Mouse (Mus musculus) embryonic facial prominence, embryonic 10.5 days (tissue): ENCODE measurements around the gene Rpl13a. TPM values are rescaled to one million over a fixed set of nuclear protein-coding genes. Genes with fewer than 3 reads are reported as not detected.
A peak's percentile ranks its signal among the peaks of the same experiment; 100 is the strongest.
"Not testable (repeated sequence)": the region's sequence is repeated elsewhere in the genome, so short reads cannot be mapped to it uniquely, and the experiment has no call there.

Source experiments
- DNase-seq: peaks from one replicate; pipeline ENCODE4 v3.0.0-alpha.2; 2017; ENCODE audit warnings: low spot score
- H3K27ac ChIP-seq: fragments of 300-500 bp; sonication (generic); replicated peaks from 2 replicates; pipeline ENCODE4 v1.5.1; 2016; ENCODE audit warnings: mild to moderate bottlenecking
- H3K27me3 ChIP-seq: fragments of 300-500 bp; sonication (generic); replicated peaks from 2 replicates; pipeline ENCODE4 v1.6.1; 2016; ENCODE audit warnings: low read depth, mild to moderate bottlenecking; ENCODE audit not compliant: poor library complexity, severe bottlenecking
- H3K36me3 ChIP-seq: fragments of 300-500 bp; sonication (generic); replicated peaks from 2 replicates; pipeline ENCODE4 v1.6.1; 2016; ENCODE audit warnings: mild to moderate bottlenecking, moderate library complexity
- H3K4me1 ChIP-seq: fragments of 300-500 bp; sonication (generic); 2 replicates; pipeline ENCODE4 v1.6.1; 2016
- H3K4me3 ChIP-seq: fragments of 300-500 bp; sonication (generic); 2 replicates; pipeline ENCODE4 v1.5.1; 2016; ENCODE audit warnings: mild to moderate bottlenecking, moderate library complexity
- H3K9me3 ChIP-seq: fragments of 300-500 bp; sonication (generic); 2 replicates; pipeline ENCODE4 v1.6.1; 2016; ENCODE audit warnings: mild to moderate bottlenecking
- WGBS: fragments of 180-500 bp; shearing (Covaris S2); methylation state at CpG from one replicate; pipeline ENCODE4 v1.1.7; 2016; 5-methylcytosine and 5-hydroxymethylcytosine counted together
- polyA plus RNA-seq: library from polyadenylated mRNA; unstranded; fragments of >200 nt; fragmentation: Nextera tagmentation; extraction: Ambion mirVana; gene quantifications from 2 replicates; pipeline ENCODE4 v1.2.1, GENCODE M21; 2016

Rpl13a gene
- polyA plus RNA-seq, 1 experiment from 2014 or later = 1,273 TPM

DNA sequence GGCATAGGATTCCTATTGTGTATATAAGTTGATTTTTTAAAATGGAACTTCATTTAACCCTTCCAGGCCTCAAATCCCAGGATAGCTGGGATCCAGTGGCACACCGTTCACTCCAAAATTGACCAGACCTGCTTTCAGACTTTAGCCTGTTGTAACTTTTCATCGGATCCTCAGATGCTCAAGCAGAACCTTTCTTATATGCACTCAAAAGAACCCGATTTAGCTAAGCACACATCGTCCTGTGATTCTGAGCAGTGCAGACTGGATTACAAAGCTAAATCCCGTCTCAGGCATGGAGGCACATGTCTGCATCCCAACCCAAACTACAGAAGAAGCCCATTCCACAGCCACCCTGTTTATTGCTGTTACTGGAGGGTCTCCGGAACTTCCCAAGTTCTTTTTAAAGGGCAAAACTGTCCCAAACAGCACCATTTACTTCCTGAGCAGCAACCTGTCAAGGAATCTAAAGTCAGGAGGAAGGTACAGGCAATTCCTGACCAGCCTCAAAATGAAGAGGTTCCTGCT lies 799 bp downstream of the Rpl13a start:
- Histone ChIP-seq H3K4me3 (peak overlapping the region; percentile 88), H3K27me3 (0 out of 2 replicates have a peak, but pooled peaks cover 4% of the 10 kb centered on the region), H3K9me3 (no peaks in the 10 kb centered on the region), H3K4me1 (peaks cover 52% of the 10 kb centered on the region), H3K27ac (peak overlapping the region; percentile 100), H3K36me3 (peaks cover 40% of the 10 kb centered on the region)
- WGBS = 2% methylated on average over 6 of the region's 6 CpGs
- DNase-seq = peak; percentile 30

DNA sequence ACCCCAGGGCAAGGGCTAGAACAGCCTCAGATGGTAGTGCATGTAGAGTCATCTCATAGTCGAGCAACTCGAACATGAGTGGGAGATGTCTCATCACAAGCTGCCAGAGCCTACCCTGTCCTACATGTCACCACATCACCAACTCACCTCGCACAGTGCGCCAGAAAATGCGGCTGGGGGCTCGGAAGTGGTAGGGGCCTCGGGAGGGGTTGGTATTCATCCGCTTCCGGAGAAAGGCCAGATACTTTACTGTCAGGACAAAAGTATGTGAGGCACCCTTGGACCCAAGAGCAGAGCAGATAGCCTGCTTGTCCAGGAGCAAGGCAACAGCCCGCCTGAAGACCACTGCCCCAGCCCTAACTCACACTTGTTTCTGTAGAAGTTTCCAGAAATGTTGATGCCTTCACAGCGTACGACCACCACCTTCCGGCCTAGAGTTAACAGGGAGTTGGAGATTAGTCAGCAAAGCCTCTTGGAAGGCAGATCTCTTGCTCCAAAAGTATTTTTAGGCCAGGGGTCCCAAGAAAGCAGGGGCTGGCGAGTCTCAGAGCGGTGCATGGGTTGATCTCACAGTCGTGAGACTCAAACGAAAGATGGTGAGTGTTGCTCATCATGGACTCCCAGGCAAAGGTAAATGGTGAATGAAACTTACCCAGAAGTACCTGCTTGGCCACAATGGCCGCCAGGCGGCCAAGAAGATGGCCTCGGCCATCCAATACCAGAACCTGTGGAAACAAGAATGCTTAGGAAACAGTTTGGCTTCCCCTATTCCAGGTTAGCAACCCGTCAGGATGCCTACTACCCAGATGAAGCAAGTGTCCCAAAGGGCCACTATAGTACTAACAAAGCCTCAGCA lies 1.5 kb downstream of the Rpl13a start:
- peaks cover 47% of the 10 kb centered on the region for H3K36me3 ChIP-seq
- H3K27ac ChIP-seq = peak overlapping the region; percentile 100
- H3K27me3 ChIP-seq = 0 out of 2 replicates have a peak, but pooled peaks cover 2% of the 10 kb centered on the region
- H3K4me3 ChIP-seq = peak overlapping the region; percentile 88
- peak; percentile 49 for DNase-seq
- peaks cover 57% of the 10 kb centered on the region for H3K4me1 ChIP-seq
- H3K9me3 ChIP-seq = no peaks in the 10 kb centered on the region
- WGBS = 50% methylated on average over 21 of the region's 21 CpGs

DNA sequence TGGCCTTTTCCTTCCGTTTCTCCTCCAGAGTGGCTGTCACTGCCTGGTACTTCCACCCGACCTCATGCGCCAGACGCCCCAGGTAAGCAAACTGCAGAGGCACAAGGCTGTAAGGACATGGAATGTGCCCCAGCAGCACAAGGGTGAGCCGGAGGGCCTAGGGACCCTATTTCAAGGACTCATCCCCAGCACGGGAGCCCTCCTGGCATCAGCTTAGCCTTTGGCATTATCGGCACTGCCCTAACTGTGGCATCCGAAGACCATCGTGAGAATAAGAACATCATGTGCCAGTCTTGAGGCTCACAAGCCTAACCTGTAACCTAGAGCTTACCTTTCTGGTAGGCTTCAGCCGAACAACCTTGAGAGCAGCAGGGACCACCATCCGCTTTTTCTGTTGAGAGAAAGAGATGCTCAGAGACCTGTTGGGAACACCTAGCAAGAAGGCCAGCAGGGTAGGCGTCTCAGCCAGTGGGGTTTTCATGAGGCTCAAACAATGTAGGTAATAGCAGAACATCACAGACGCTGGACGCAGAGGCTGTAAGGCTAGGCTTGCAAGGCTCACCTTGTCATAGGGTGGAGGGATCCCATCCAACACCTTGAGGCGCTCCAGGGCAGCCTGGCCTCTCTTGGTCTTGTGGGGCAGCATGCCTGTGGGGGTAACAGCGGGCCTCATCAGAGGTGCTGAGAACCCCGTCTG lies 2.3 kb downstream of the Rpl13a start:
- peaks cover 64% of the 10 kb centered on the region for H3K4me1 ChIP-seq
- 77% methylated on average over 17 of the region's 17 CpGs for WGBS
- no peak for DNase-seq
- H3K9me3 ChIP-seq = no peaks in the 10 kb centered on the region
- H3K36me3 ChIP-seq = peaks cover 55% of the 10 kb centered on the region
- no peaks in the 10 kb centered on the region for H3K27me3 ChIP-seq
- H3K27ac ChIP-seq = peak overlapping the region; percentile 100
- peak overlapping the region; percentile 88 for H3K4me3 ChIP-seq

DNA sequence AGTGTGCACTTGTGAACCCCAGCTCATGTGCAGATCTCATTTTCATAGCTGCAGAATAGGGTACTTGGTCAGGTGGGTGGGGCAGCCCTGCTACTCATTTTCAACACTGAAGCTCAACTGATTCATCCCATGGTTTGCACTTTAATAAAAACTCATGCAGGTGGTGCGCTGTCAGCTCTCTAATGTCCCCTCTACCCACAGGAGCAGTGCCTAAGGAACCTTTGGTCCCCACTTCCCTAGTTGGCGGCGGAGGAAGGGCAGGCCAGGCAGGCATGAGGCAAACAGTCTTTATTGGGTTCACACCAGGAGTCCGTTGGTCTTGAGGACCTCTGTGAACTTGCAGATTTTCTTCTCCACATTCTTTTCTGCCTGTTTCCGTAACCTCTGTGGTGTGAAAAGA lies 2.9 kb downstream of the Rpl13a start:
- 63% methylated on average over 5 of the region's 5 CpGs for WGBS
- not testable (repeated sequence) for H3K9me3 ChIP-seq, H3K27me3 ChIP-seq
- Histone ChIP-seq H3K4me1 (peaks cover 66% of the 10 kb centered on the region), H3K36me3 (peaks cover 61% of the 10 kb centered on the region), H3K4me3 (peak overlapping the region; percentile 88), H3K27ac (peak overlapping the region; percentile 100)
- peak; percentile 23 for DNase-seq

DNA sequence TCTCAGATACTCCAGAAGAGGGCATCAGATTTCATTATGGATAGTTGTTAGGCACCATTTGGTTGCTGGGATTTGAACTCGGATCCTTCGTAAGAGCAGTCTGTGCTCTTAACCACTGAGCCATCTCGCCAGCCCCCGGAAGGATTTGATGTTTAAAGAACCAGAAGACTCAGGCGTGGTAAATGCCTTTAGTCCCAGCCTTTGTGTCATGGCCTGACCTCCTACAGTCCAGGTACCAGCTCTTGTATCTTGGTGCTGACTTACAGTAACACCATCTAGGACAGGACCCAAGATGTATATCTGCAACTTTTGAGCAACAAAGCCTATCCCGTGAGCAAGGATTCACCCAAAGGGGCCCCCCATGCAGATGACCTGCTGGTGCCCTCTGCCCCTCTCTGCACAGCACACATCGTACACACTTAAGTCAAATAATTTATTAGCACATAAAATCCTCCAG lies 3.4 kb downstream of the Rpl13a start:
- H3K27me3 ChIP-seq = no peaks in the 10 kb centered on the region
- WGBS = 18% methylated on average over 7 of the region's 7 CpGs
- peak; percentile 61 for DNase-seq
- peaks cover 66% of the 10 kb centered on the region for H3K36me3 ChIP-seq
- no peaks in the 10 kb centered on the region for H3K9me3 ChIP-seq
- H3K27ac ChIP-seq = peak overlapping the region; percentile 96; the same call in 1 of the 2 replicates
- peaks cover 65% of the 10 kb centered on the region for H3K4me1 ChIP-seq
- peak overlapping the region; percentile 88 for H3K4me3 ChIP-seq

DNA sequence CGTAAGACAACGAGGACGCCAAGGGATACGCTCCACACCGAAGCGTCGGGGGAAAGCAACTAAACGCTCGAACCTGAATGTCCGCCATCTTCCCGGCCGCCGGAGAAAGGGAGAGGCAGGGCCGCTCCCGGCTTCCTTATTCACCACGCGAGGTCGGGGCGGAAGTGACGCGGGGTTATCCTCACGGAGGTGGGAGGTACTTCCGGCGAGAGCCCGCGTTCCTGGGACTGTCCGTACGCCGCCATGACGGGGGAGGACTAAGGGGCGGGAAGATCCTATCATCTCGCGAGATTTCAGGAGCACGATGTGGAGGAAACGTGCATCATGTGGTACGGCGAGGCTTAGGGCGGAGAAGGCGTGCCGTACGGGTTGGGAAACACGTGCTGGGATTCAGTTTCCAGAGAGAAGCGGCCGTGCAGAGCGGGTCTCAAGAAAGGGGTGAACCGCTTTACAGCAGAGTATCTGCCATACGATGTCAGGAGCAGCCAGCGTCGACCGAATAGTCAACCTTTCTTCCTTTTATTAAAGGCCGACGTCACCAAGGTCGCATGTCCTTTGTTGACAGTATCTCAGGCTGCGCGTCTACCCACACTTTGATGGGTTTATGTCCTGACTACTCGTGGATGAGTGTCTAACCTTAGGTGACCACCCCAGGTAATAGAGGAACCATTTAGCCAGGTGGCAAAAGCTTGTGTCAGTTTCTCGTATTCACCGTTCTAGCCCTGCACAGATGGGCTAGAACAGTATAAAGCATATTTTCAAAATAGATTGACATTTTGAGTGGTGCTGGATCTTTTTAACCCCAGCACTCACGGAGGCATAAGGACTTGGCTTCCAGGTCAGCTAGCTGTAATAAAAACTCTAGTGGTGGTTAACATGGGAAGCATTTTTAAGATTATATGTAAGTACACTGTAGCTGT lies 4.1 kb downstream of the Rpl13a start, which contains the start of gene Rps11:
TSS of gene Rps11 (minus strand) at position 216 of the 920 bp plus-strand sequence.
- Histone ChIP-seq H3K9me3 (no peaks in the 10 kb centered on the region), H3K27me3 (no peaks in the 10 kb centered on the region), H3K36me3 (peaks cover 73% of the 10 kb centered on the region), H3K4me3 (peak within 1 kb of the TSS; percentile 88), H3K4me1 (peaks cover 58% of the 10 kb centered on the region), H3K27ac (peak within 1 kb of the TSS; percentile 96)
- DNase-seq = peak; percentile 99
- under 1% methylated on average over 59 of the region's 59 CpGs for WGBS

DNA sequence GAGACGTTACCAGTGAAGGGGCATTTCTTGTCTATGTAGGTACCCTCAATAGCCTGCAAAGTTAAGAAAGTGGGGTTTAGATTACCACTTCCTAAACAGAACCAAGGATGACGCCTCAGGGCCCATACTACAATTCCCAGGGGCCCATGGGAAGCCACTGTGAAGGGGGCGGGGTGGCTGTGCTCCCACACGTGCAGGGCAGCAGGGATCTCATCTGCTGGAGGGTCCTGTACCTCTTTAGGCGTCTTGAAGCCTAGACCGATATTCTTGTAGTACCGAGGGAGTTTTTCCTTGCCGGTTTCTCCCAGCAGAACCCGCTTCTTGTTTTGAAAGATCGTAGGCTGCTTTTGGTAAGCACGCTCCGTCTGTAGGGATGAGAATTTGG lies 5.4 kb downstream of the Rpl13a start:
- H3K4me3 ChIP-seq = peak overlapping the region; percentile 88
- H3K27ac ChIP-seq = peak overlapping the region; percentile 96
- H3K4me1 ChIP-seq = peaks cover 53% of the 10 kb centered on the region
- 27% methylated on average over 12 of the region's 12 CpGs for WGBS
- DNase-seq = peak; percentile 36
- H3K9me3 ChIP-seq = no peaks in the 10 kb centered on the region
- H3K36me3 ChIP-seq = peaks cover 86% of the 10 kb centered on the region
- no peaks in the 10 kb centered on the region for H3K27me3 ChIP-seq

DNA sequence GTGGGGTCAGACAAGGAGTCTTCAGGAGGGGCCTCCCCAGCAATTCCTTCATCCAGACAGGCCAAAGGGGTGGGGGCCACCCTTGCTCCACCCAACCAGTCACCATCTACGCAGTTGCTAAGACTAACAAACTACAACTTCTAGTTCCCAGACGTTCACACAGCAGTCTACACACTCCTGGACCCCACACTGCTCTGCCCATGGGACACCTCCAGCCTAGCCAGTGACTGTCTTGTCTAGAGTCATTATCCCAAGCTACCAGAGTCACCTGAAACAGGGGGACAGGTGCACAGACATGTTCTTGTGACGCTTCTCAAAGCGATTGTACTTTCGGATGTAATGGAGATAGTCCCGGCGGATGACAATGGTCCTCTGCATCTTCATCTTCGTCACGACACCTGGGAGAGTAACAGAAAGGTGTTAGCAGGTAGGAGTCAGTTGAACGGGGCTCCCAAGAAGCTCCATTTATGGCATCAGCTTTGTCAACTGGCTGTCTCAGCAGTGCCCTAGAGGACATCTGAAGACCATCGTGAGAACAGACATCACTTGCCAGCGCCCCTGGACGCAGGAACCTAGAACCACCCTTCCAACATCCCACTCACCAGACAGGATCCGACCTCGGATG lies 5.9 kb downstream of the Rpl13a start:
- peaks cover 55% of the 10 kb centered on the region for H3K4me1 ChIP-seq

DNA sequence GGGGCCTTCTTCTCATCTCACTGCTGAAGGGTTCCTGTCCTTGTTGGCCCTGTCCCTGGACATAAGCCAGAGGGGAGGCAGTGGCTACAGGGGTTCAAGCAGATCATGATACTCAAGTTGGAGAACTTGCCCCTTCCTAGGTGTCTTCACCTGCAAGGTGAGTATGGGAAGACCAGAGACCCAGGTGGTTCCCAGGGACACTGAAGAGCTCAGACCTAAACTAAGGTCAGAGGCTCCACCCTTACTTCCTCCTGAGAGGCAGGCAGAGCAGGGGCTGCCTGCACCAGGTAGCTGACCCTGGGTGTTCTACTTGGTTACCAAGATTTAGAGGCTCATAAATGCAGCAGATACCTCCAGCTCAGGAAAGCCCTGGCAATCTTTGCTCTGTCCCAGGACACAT lies 6.6 kb downstream of the Rpl13a start:
- H3K36me3 ChIP-seq = peaks cover 83% of the 10 kb centered on the region
- H3K27ac ChIP-seq = no peak overlapping the region
- no peak for DNase-seq
- peak overlapping the region; percentile 33; the same call in 1 of the 2 replicates for H3K4me3 ChIP-seq
- no peaks in the 10 kb centered on the region for H3K9me3 ChIP-seq
- peaks cover 51% of the 10 kb centered on the region for H3K4me1 ChIP-seq
- no peaks in the 10 kb centered on the region for H3K27me3 ChIP-seq

More for the DNA sequence above, 5.9 kb downstream of the Rpl13a start:
- Histone ChIP-seq H3K27ac (peak overlapping the region; percentile 96), H3K27me3 (no peaks in the 10 kb centered on the region), H3K36me3 (peaks cover 88% of the 10 kb centered on the region), H3K9me3 (no peaks in the 10 kb centered on the region), H3K4me3 (peak overlapping the region; percentile 88)
- DNase-seq = no peak
- 87% methylated on average over 15 of the region's 15 CpGs for WGBS

DNA sequence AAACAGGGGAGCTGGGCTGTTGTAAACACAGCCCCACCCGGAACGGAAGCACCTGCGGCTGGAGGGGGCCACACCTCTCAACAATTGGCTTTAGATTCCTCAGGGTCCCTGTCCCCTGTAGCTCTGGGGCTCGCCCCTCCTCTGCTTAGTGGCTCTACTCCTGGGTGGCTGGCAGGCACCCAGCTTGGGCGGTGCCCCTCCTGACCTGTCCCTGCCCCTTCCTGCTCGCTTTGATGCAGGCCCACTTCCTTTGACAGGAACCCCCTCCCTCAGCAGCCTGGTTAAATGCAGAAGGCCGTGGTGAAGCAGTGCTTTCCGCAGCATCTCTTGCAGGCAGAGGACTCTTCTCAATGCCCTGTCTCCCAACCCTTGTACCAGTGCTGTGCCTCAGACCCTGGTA lies 7.2 kb downstream of the Rpl13a start:
- no peaks in the 10 kb centered on the region for H3K9me3 ChIP-seq
- no peak overlapping the region for H3K27ac ChIP-seq
- peaks cover 77% of the 10 kb centered on the region for H3K36me3 ChIP-seq
- H3K27me3 ChIP-seq = no peaks in the 10 kb centered on the region
- H3K4me3 ChIP-seq = peak overlapping the region; percentile 33; the same call in 1 of the 2 replicates
- H3K4me1 ChIP-seq = peaks cover 46% of the 10 kb centered on the region
- WGBS = 78% methylated on average over 8 of the region's 8 CpGs
- DNase-seq = no peak
